Mouse (Mus musculus) layer of hippocampus, adult 6 months (tissue): ENCODE measurements around the gene Lss. TPM values are rescaled to one million over a fixed set of nuclear protein-coding genes. Genes with fewer than 3 reads are reported as not detected.

Source experiments
- long read RNA-seq, 2 experiments: library from polyadenylated mRNA; unstranded; transcript quantifications; one replicate each; pipeline ENCODE4 v2.0.0; 2019 to 2020
- polyA plus RNA-seq: library from polyadenylated mRNA; unstranded; fragments of <200 nt; fragmentation: Nextera tagmentation; gene quantifications from 2 replicates; pipeline ENCODE4 v1.2.3, GENCODE M21; 2021

The Lss gene
- 11.4 and 16.8 TPM in 2 replicates for polyA plus RNA-seq
- long read RNA-seq, experiment 1, full-length matches to known transcripts, result 12 of 21 reads
- long read RNA-seq, experiment 1, partial matches to known transcripts, result 5 of 21 reads
- long read RNA-seq, experiment 1, other reads (novel, unspliced or antisense), result 4 of 21 reads
- long read RNA-seq, experiment 2, full-length matches to known transcripts, result 37 of 55 reads
- long read RNA-seq, experiment 2, partial matches to known transcripts, result 2 of 55 reads
- long read RNA-seq, experiment 2, other reads (novel, unspliced or antisense), result 16 of 55 reads

GRCm38 (mm10) chr10:76531375-76531774, at the start of gene Lss:
Gene Lss, plus strand, starts transcription at chr10:76531588.

DNA sequence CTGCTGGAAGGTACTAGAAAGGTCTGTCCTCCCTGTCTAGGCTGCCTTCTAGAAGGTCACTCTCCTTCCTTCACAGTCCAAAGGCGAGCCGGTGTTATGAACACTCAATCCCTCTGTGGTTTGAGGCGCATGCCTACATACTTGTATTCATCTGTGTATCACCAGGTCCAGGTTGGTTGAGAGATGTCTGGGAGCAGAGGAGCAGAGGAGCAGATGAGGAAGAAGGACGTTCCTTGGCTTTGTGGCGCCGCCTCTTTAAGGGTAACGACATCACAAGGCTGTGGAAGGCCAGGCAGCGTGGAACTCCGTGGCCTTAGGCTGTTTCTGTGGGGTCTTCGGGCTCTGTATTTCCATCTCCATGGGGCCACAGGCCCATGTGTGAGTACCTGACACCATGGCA, 30.6 kb downstream of the Lss start, which contains the start of gene Spatc1l:
Gene Spatc1l, plus strand, starts transcription at position 301 of the 400 bp plus-strand sequence.

GRCm38 (mm10) chr10:76575374-76575773, 44.0 kb downstream of the Lss start, which contains the start of gene Ftcd:
Gene Ftcd, plus strand, starts transcription at chr10:76575648.

Other genes starting within 250 kb of the Lss start
- 29.7 and 36.3 TPM in 2 replicates for gene Dip2a, start 186.3 kb upstream of the Lss start, polyA plus RNA-seq
- not detected in 2 replicates for gene AC141477.1, start 91.1 kb upstream of the Lss start, polyA plus RNA-seq
- gene Pcnt, start 88.8 kb upstream of the Lss start, polyA plus RNA-seq, result 5.8 and 11.4 TPM in 2 replicates
- gene 2610028H24Rik, start 82.5 kb upstream of the Lss start, polyA plus RNA-seq, result 0.30 TPM in 2 replicates
- 18.7 and 19.0 TPM in 2 replicates for gene Mcm3ap, start 62.7 kb upstream of the Lss start, polyA plus RNA-seq
- gene Ybey, start 62.5 kb upstream of the Lss start, polyA plus RNA-seq, result 3.4 and 3.9 TPM in 2 replicates
- not detected in 2 replicates for gene Spatc1l, start 30.7 kb downstream of the Lss start, polyA plus RNA-seq
- gene Ftcd, start 44.1 kb downstream of the Lss start, polyA plus RNA-seq, result not detected in 2 replicates
- gene Col6a2, start 92.0 kb downstream of the Lss start, polyA plus RNA-seq, result 0.55 and 0.68 TPM in 2 replicates
- 0.68 and 0.75 TPM in 2 replicates for gene Col6a1, start 194.6 kb downstream of the Lss start, polyA plus RNA-seq